Mouse (Mus musculus): ENCODE data around the gene Akip1.

Gene Akip1

DNA sequence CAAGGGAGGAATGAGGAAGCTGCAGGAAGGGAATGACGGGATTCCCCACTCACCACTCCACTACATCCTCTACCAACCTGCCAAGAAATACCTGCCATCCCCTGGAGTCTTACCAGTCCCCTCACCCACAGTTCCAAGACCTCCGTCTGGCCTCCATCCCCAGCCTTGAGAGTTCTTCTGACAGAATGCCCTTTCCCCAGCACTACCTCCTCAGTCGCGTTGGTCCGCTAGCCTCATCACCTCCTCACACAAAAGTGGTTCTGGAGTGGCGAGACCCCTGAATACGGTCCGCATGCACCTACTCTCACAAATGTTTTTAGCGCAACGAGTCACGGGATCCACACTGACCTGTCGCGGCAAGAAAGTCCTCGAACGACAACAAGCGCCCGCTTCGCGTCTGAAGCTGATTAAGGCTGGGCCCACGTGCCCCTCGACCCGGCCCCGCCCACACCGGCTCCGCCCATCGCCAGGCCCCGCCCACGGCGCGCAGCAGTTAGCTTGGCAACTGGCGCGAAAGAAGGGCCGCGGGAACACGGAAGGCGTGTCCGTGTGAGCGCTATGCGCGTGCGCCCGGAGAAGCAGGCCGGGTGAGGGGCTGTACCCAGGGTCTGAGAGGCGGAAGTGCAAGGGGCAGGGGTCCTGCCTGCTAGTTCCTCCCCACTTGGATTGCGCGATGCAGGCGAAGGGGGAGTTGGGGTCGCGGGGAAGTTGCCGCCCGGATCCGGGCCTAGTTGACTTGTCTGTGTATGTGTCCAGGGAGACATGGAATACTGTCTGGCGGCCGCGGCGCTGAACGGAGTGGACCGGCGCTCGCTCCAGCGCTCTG, at the start of gene Akip1, which contains the start of gene St5:
TSS of gene Akip1 (plus strand) at position 501 of the 826 bp plus-strand sequence.
TSS of gene St5 (minus strand) at position 416 of the 826 bp plus-strand sequence.
- peak; percentile 97 for DNase-seq (ENCODE audit: low spot score)

DNA sequence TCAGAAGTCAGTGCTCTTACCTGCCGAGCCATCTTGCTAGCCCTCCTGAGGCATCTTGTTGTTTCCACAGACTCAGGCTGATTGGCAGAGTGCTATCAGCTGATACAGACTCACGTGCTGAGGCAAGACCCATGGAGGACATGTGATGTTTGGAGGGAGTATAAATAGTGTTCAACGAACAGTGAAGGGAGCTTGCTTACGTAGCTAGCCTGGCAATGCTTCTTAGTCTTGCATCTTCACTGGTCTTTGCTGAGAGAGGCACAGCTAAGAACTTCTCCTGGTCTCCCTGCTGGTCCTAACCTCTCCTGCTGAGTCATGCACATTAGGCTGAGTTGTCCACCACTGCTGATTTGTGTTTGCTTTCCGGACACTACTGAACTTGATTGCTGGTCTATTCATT, 48.6 kb upstream of the Akip1 start:
- DNase-seq (ENCODE audit: low spot score) = no peak

DNA sequence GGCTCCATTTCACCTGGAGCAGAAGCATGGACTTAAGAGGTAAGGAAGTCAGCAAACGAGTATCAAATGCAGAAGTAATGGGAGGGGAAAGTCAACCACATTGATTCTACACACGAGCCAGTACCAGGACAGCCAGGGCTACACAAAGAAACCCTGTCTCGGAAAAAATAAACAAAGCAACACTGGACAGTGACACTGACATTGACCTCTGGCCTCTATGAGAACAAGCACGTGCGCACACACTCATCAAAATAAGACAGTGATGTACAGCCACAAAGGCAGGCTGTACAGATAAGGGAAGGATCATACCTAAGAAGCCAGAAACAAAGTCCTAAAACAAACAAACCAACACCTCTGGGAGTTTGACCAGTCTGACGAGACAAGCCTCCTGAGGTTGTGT, 45.6 kb upstream of the Akip1 start:
- DNase-seq (ENCODE audit: low spot score) = no peak

DNA sequence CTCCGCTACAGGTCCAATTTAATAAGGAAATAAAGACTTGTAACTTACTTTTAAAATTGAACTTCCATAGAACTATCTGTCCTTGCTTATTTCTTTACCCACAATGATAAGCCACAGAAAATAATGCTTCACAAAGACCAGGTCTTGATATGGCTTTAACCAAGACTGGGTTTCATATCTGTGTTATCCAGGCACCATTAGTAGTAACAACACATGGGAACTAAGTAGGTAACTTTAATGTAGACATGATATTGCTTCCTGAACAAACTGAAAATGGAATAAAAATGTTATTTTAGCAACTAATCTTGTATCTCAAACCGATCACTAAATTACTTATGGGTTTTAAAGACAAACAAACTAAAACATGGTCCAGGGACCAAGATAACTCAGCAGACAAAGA, 44.2 kb upstream of the Akip1 start:
- no peak for DNase-seq (ENCODE audit: low spot score)

DNA sequence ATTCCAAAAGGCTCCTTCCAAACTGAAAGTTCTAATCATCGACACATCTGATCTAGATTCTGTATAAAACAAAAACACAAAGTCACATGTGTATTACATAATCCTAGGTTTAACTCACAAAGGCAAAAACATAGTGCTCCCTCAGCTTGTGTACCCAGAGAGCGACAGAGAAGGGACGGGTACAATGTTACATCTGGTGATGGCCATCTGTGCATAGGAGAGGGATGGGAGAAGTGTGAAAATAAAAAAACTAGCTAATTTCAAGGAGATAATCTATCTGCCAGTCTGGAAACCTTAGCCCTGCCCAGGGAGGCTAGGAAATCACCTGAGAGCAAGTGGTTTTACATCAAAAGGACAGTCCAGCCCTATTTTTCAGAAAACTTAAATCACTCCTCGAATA, 40.9 kb upstream of the Akip1 start:
- DNase-seq (ENCODE audit: low spot score) = no peak

DNA sequence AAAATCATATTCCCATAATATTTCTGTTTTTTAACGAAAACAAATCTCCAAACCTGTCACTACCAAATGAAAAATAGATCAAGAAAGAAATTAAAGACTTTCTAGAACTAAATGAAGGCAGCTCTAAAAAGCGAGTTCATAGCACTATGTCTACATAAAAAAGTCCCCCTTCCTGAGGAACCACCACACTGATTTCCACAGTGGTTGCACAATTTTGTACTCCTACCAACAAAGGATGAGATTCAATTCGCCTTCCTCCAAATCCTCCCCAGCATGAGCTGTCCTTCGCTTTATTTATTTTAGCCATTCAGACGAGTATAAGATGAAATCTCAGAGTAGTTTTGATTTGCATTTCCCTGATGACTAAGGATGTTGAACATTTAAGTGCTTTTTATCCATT, 36.8 kb upstream of the Akip1 start:
- no peak for DNase-seq (ENCODE audit: low spot score)

DNA sequence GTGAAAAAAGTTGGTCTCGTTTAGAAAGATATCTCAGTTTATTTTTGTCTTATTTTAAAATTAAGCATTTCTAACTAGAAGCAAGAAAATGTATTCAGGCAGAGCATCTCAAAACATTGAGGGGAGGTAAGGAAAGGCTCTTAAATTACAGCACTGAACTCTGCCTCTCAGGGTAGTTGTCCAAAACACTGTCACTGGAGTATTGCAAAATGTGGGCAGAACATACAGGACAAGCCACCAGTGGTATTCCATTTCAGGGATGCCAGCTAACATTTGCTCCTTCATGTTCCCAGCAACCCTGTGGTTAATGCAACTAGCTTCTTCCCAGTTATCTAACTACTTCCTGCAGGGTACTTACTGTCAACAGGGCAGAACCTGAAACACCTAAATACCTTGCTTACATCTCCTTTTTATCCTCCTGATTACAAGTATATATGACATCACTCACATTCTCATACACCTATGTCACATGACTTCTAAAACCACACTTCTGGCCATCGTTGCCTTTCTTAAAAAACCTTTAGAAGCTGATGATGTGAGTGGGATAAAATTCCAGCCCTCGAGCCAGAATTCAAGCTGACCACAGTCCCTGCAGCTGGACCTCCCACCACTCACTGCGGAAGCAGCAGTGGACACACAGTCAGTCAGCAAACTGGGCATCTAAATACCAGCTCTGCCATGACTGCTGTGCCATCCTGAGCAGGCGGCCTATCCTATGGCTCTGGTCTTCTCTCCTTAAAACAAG, 33.9 kb upstream of the Akip1 start:
- no peak for DNase-seq (ENCODE audit: low spot score)

DNA sequence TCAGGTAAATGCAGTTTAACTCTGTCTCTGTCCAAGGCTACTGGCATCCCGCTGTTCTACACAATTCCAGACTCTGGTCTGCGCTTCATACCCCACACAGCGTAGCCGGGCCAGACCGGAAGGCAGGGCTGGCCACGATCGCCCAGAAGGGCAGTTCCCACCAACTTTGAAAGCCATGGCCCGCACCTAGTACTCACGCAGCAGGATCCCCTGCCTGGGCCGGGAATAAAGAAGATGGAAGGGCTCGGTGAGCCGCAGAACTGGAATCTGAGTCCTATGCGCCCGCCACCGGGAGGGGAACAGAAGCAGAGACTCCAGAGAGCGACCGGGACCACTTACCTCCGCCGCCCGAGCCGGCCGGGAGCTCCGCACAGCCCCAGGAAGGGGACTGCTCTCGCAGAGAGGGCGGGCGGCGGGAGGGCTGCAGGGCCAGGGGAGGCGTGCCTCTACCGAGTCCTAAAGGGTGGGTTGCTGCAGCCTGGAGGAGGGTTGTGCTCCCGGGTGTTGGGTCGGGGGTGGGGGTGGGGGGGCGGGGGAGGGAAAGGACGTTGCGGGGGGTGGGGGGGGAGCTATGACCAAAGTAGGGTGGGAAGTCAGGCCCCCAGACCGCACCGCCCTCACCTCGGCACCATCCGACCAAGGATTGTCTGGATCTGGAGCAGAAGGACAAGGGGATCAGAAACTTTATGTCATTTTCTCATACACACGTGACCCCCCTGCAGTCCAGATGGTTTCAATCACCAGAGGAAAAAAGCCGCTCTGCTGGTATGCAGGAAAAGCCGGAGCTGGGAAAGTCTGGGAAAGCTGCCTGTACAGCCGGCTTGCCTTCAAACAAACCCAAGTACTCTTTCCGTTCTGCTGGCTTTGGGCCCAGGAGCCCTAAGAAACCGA, 31.7 kb upstream of the Akip1 start:
- peak; percentile 87 for DNase-seq (ENCODE audit: low spot score)

DNA sequence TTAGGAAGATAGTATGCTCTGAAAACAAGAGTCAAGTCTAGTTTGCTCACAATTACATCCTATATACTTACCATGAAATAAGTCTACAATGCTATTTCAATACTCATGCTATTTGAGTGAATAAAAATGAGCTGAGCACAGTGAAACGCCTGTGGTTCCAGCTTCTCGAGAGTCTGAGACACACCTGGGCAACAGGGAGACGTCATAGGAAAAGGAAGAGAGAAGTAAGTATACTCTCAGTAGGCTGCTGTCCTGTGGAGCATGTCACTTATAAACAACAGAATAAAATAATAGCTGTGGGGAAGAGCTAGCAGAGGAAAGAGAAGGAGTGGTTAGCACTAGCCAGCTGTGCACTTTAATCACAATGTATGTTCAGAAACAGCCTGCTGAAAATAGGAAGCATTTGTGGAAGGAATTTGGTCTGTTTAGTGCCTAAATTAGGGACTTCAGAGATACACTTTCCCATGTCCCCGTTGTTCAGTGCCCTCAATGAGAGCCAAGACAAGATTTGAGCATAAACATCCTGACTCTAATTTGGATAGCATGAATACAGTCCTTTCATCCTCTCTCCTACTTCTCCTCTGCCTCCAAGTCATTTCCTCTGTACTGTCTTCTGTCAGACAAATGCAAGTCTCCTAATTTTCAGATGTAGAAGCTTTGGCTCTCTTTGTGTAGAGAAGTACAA, 28.4 kb upstream of the Akip1 start:
- no peak for DNase-seq (ENCODE audit: low spot score)

DNA sequence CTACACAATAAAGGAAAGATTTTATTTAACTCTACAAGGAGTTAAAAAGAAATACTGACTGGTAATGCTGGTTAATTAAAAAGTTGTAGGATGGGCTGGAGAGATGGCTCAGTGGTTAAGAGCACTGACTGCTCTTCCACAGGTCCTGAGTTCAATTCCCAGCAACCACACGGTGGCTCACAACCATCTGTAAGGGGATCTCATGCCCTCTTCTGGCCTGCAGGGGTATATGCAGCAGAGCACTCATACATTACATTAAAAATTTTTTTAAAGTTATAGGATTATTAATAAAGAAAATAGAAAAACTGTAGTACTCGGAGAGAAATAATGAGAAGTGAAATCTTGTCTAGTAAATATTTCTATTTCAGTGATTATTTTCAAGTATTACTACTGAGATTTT, 23.2 kb upstream of the Akip1 start:
- no peak for DNase-seq (ENCODE audit: low spot score)

DNA sequence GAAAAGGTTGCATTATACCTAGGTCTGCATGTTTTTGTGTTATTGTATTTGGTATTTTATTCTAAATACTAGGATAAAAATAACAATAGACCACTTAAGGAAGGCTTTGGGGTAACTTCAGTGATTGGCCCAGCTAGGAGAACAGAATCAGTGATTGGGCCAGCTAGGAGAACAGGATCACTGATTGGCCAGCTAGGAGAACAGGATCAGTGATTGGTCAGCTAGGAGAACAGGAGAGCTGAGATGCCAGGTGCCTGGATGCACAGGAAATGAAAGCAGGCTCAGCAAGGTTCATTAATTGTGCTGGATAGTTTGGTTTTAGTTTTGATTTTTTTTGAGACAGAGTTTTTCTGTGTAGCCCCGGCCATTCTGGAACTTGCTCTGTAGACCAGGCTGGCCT, 22.6 kb upstream of the Akip1 start:
- DNase-seq (ENCODE audit: low spot score) = no peak

DNA sequence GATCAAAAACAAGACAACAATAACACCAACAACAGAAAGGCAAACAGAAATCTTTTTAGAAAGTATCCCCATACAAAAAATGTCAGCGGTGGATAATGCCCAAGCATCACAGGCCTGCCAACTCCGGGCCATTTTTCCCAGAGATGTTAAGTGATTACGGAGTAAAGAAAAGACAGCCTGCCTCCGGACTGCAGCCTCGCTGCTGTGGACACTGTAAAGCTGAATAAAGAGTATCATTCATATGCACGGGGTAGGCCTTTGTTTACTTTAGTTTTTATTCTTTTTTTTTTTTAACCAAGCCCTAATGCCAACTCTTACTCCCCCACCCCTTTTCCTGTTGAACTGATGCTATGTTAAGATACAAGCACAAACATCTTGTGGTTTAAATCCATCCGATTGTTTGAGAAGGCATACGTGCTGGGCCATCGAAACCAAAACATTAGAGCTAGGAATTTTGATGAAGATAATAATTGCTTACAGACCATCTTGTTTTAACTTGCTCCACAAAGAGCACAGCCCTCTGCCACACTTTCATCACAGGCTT, 16.8 kb upstream of the Akip1 start:
- no peak for DNase-seq (ENCODE audit: low spot score)

DNA sequence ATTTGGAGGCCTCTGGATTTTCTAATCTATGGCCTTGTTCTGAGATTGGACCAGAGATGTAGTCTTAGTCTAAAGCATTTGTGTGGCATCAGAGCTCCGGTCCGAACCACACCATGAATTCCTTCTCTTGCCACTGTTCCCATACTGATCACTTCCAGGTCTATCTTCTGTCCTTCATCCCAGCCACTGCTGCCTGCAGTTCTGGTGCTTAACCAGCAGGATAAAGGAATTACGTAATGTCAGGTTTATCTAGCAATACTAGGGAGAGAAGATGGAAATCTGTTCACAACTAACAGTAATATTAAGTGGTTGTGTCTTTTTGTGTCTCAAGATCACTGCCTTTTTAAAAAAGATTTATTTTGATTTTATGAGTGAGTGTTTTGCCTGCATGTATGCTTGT, 13.4 kb upstream of the Akip1 start:
- no peak for DNase-seq (ENCODE audit: low spot score)

DNA sequence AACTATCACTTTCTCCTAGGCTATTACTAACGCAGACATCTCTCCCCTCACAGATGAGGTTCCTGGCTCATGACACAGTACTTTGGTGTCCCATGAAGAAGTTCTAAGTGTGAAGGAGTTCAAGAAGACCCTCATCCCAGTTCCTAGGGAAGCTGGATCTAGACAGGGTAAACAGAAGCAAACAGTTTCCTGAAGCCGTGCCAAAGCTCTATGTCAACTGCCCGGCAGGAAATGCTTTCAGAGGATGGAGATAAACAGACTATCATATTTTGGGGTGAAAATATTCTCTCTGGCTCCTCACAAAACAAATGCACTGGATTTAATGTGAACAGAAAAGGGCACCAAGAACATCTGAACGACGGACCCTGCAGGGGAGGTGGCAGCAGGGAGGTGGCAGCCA, 12.5 kb upstream of the Akip1 start:
- DNase-seq (ENCODE audit: low spot score) = no peak

DNA sequence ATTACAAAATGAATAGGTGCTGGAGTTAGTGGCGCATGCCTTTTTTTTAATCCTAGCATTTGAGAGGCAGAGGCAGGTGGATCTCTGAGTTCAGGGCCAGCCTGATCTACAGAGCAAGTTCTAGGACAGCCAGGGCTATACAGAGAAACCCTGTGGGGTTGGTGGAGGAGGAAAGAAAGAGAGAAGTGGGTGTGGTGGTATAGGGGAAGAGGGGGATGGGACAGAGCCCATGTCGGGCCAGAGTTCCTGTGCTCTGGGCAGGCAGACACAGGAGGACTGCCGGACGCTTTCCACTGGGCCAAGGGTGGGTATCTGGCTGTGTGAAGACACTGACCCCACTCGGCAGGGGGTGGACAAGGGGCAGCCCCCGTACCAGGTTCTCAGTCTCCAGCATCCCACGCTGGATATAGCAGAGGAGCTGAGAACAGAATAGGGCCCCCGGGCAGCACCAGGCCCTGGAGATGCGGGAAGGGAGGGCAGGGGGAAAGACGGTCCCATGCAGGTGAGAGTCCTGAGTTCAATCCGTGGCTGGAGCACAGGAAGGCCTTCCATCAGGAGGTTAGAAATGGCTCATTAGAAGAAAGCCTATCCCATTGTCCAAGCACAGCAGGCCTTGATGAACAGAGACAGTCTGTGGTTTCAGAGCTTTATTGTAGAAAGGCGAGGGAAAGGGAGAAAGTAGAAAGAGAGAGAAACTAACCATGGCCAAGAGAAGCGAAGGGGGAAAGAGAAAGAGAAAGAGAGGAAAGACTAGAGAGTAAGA, 8.7 kb upstream of the Akip1 start:
- no peak for DNase-seq (ENCODE audit: low spot score)

DNA sequence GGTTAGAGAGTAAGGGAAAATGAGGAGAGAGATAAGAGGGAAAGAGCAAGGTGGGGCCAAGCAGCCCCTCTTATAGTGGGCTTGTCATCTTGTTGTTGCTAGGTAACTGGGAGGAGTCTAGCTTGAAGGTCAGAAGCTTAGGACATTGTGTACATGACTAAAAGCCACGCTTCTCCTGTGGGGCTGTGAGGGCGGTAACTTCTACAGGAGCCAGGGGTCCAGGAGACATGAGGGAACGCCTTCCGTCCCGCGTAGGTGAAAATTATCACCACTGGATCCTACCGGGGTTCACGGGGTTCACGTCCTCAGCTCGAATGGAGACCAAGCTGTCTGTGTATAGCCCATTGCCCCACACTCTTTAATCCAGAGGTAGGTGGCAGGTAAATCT, 8.2 kb upstream of the Akip1 start:
- no peak for DNase-seq (ENCODE audit: low spot score)

DNA sequence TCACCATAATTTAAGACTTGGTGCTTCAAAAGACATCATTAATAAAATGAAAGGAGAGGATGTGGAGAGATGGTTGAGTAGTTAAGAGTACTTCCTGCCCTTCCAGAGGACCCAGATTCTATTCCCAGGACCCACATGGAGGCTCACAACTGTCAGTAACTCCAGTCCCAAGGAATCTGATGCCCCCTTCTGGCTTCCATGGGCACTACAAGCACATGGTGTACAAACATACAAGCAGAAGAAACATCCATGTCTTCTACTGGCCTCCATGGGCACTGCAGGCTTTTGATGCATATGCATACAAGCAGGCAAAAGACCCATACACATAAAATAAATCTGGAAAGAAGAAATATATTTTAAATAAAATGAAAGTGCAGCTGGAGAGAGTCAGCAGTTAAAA, 3.3 kb upstream of the Akip1 start:
- DNase-seq (ENCODE audit: low spot score) = no peak

DNA sequence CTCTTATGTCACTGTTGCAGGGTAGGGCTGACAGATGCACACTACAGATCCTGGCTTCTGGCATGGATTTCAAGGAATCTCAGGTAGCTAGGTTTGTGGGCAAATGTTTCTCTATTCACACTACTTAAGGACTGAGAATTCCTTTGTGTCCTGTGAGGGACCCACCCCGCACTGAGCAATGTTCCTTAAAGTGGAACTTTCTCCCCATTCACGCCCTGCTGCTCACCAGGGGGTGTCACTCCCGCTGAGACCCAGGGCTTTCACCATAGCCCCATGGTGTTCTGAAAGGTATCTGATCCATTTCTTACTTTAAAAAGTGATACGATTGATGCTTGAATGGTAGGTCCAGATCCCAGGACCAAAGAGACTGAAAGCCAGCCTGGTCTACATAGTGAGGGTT, 769 bp upstream of the Akip1 start:
- no peak for DNase-seq (ENCODE audit: low spot score)

DNA sequence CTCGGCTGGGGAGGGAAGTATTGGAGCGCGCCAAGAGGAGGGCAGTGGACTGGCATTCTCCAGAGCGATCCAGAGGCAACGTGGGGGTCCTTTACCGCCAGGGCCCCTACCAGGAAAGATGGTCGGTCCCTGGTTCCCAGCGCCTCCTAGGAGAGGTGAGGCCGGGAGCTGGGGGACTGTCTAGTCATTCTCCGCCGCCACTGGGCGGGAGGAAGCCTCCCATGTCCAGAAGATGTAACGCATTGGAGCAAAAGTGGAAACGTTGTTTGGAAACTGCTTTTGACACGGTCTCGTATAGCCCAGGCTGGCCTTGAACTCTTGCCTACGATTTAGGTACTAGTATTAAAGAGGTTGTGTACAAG, 507 bp downstream of the Akip1 start:
- DNase-seq (ENCODE audit: low spot score) = no peak

DNA sequence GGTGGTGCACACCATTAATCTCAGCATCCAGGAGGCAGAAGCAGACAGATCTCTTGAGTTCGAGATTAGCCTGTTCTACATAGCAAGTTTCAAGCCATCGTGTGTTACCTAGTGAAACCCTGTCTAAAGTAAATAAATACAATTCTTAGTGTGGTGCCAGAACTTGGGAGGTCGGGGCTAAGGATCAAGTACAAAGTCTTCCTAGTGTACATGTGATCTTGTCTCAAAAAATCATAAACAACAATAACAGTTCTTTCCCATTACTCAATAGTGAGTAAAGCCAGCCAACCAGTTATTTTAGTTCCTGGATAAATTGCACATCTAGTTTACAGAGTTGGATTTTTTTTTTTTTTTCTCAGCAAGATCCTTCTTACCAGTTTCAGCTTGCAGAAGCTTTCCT, 971 bp downstream of the Akip1 start:
- no peak for DNase-seq (ENCODE audit: low spot score)

All from yolk sac, embryonic 10.5 days (tissue).